Mouse (Mus musculus) liver, embryonic 14 days (tissue): ENCODE measurements around the gene Clrn3. TPM values are rescaled to one million over a fixed set of nuclear protein-coding genes. Genes with fewer than 3 reads are reported as not detected.

ENCODE experiments used
- polyA plus RNA-seq: library from polyadenylated mRNA; depleted of rRNA; stranded (reverse); fragments of >200 nt; gene quantifications from 2 replicates; pipeline ENCODE4 v1.2.3, GENCODE M21; 2012; rRNA removed

Clrn3 gene
- polyA plus RNA-seq, result not detected in 2 replicates

GRCm38 (mm10) chr7:135528515-135528914 lies at the start of gene Clrn3:
Clrn3 (minus strand) TSS chr7:135528654.

GRCm38 (mm10) chr7:135537341-135537901 lies 9.0 kb upstream of the Clrn3 start, which contains the start of gene Ptpre:
Ptpre (plus strand) TSS chr7:135537481.

Other genes starting within 250 kb of the Clrn3 start
- gene Foxi2, start 118.3 kb downstream of the Clrn3 start, polyA plus RNA-seq, result not detected in 2 replicates
- gene Ptpre, start 8.8 kb upstream of the Clrn3 start, polyA plus RNA-seq, result 1.8 and 2.2 TPM in 2 replicates
- 109 and 119 TPM in 2 replicates for gene Mki67, start 187.7 kb upstream of the Clrn3 start, polyA plus RNA-seq